8 mouse cellular contexts compared by ENCODE assay signal in the genomic region with DNA sequence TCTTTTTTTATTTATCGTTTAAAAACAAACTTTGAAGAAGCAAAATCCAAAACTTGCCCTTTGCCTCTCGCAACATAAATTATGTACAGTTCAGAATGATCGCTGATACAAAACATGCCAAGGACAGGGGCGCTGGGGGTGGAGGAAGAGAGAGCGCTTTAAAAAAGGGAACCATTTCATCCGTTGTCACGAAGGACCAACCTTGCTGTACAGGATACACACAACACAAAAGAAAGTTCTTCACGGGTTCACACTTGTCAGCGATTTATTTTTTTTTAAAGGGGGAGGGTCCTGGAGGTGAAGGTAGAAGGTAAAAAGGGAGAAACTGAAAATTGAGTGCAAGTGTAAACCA. TPM values are rescaled to one million over a fixed set of nuclear protein-coding genes. Genes with fewer than 3 reads are reported as not detected.
A peak's percentile ranks its signal among the peaks of the same experiment; 100 is the strongest.
DNase-seq lines count a peak whose midpoint lies in the region; ATAC-seq and TF ChIP-seq lines count a peak whose summit lies in the region.

No protein-coding gene starts in this region.

- TF ChIP-seq CTCF in liver, postnatal 0 days (IDR thresholded peaks at IDR 0.05; ENCODE audit: low read depth) = no peak

- peak; percentile 8; the same call in 1 of the 2 replicates for ATAC-seq in frontal cortex, adult (ENCODE audit: low TSS enrichment)
- ATAC-seq in CD4-positive, CD25-positive, alpha-beta regulatory T cell, adult 4 months = peak; percentile 57
- peak; percentile 24 for ATAC-seq in forebrain, embryonic 16.5 days
- ATAC-seq in liver, postnatal 0 days = peak; percentile 39

- H3K36me3 ChIP-seq in forebrain, embryonic 16.5 days (ENCODE audit: control insufficient read depth, insufficient read depth) = peaks cover 30% of the 10 kb centered on the region
- H3K36me3 ChIP-seq in liver, postnatal 0 days (replicated peaks; ENCODE audit: insufficient read depth, low read length) = peaks cover 43% of the 10 kb centered on the region

- no peaks in the 10 kb centered on the region for H3K9me3 ChIP-seq in forebrain, embryonic 16.5 days (ENCODE audit: control insufficient read depth, low read length)
- H3K9me3 ChIP-seq in liver, postnatal 0 days (ENCODE audit: low read length) = no peaks in the 10 kb centered on the region

- H3K9ac ChIP-seq in forebrain, embryonic 16.5 days (replicated peaks; ENCODE audit: low read depth, low read length) = peak overlapping the region; percentile 50
- peak overlapping the region; percentile 90 for H3K9ac ChIP-seq in liver, postnatal 0 days (replicated peaks)

- no peak for TF ChIP-seq EP300 in liver, postnatal 0 days (IDR thresholded peaks at IDR 0.05; ENCODE audit: low read depth)

- peak overlapping the region; percentile 65 for H3K4me3 ChIP-seq in forebrain, embryonic 16.5 days (replicated peaks; ENCODE audit: low read length)
- peak overlapping the region; percentile 93 for H3K4me3 ChIP-seq in liver, postnatal 0 days (ENCODE audit: low read depth, low read length)

- no peak for DNase-seq in frontal cortex, postnatal 10 days (ENCODE audit: low spot score in 2 of 2)
- no peak for DNase-seq in liver, postnatal 0 days
- no peak for DNase-seq in right cerebral cortex, adult 2 months (ENCODE audit: low spot score in 2 of 2)
- no peak for DNase-seq in embryo, embryonic 11 days
- no peak for DNase-seq in right cerebral cortex, postnatal 14 days

- peaks cover 17% of the 10 kb centered on the region for H3K4me1 ChIP-seq in forebrain, embryonic 16.5 days (replicated peaks; ENCODE audit: control insufficient read depth, insufficient read depth, low read length)
- peaks cover 42% of the 10 kb centered on the region for H3K4me1 ChIP-seq in liver, postnatal 0 days (ENCODE audit: insufficient read depth)

- WGBS in forebrain, embryonic 16.5 days = 18% methylated on average over 9 of the region's 9 CpGs
- WGBS in liver, postnatal 0 days (ENCODE audit: insufficient replicate concordance) = 7% methylated on average over 9 of the region's 9 CpGs

- peak overlapping the region; percentile 84 for H3K27ac ChIP-seq in forebrain, embryonic 16.5 days (ENCODE audit: low read length)
- peak overlapping the region; percentile 99 for H3K27ac ChIP-seq in liver, postnatal 0 days (ENCODE audit: low read depth)

- no peaks in the 10 kb centered on the region for H3K27me3 ChIP-seq in forebrain, embryonic 16.5 days (replicated peaks; ENCODE audit: control insufficient read depth, insufficient read depth, low read length)
- H3K27me3 ChIP-seq in liver, postnatal 0 days (ENCODE audit: insufficient read depth, low read length) = no peaks in the 10 kb centered on the region

- peak overlapping the region; percentile 57 for H3K4me2 ChIP-seq in forebrain, embryonic 16.5 days (ENCODE audit: low read length)
- H3K4me2 ChIP-seq in liver, postnatal 0 days (ENCODE audit: low read depth, low read length) = peak overlapping the region; percentile 82

RNA-seq across cellular contexts. Expression of gene Prkag1, which starts 0.3 kb away (rescaled TPM):
- polyA plus RNA-seq in CD4-positive, CD25-positive, alpha-beta regulatory T cell, adult 4 months (2017; shearing (Covaris generic)) = 100 to 1,000 TPM; 126 to 187 TPM
- polyA plus RNA-seq in forebrain, embryonic 16.5 days (2015; fragmentation: Nextera tagmentation; extraction: Ambion mirVana) = 79.5 and 89.2 TPM in 2 replicates
- polyA plus RNA-seq in liver, postnatal 0 days (2015; fragmentation: Nextera tagmentation; extraction: Ambion mirVana) = 42.0 and 47.4 TPM in 2 replicates

RNA-seq across cellular contexts. Expression of gene Ddn, which starts 22.4 kb away (rescaled TPM):
- not detected for polyA plus RNA-seq in CD4-positive, CD25-positive, alpha-beta regulatory T cell, adult 4 months (2017; shearing (Covaris generic))
- polyA plus RNA-seq in forebrain, embryonic 16.5 days (2015; fragmentation: Nextera tagmentation; extraction: Ambion mirVana) = 0.46 and 0.58 TPM in 2 replicates
- not detected in 2 replicates for polyA plus RNA-seq in liver, postnatal 0 days (2015; fragmentation: Nextera tagmentation; extraction: Ambion mirVana)

RNA-seq across cellular contexts. Expression of gene Kmt2d, which starts 39.3 kb away (rescaled TPM):
- polyA plus RNA-seq in CD4-positive, CD25-positive, alpha-beta regulatory T cell, adult 4 months (2017; shearing (Covaris generic)) = 10 to 100 TPM; 30.9 to 38.6 TPM
- polyA plus RNA-seq in forebrain, embryonic 16.5 days (2015; fragmentation: Nextera tagmentation; extraction: Ambion mirVana) = 11.0 and 12.8 TPM in 2 replicates
- 3.0 and 3.6 TPM in 2 replicates for polyA plus RNA-seq in liver, postnatal 0 days (2015; fragmentation: Nextera tagmentation; extraction: Ambion mirVana)

RNA-seq across cellular contexts. Expression of gene Wnt1, which starts 42.0 kb away (rescaled TPM):
- not detected for polyA plus RNA-seq in CD4-positive, CD25-positive, alpha-beta regulatory T cell, adult 4 months (2017; shearing (Covaris generic))
- 0.10 and 0.42 TPM in 2 replicates for polyA plus RNA-seq in forebrain, embryonic 16.5 days (2015; fragmentation: Nextera tagmentation; extraction: Ambion mirVana)
- not detected in 2 replicates for polyA plus RNA-seq in liver, postnatal 0 days (2015; fragmentation: Nextera tagmentation; extraction: Ambion mirVana)

RNA-seq across cellular contexts. Expression of gene Wnt10b, which starts 53.7 kb away (rescaled TPM):
- not detected for polyA plus RNA-seq in CD4-positive, CD25-positive, alpha-beta regulatory T cell, adult 4 months (2017; shearing (Covaris generic))
- polyA plus RNA-seq in forebrain, embryonic 16.5 days (2015; fragmentation: Nextera tagmentation; extraction: Ambion mirVana) = not detected in 2 replicates
- polyA plus RNA-seq in liver, postnatal 0 days (2015; fragmentation: Nextera tagmentation; extraction: Ambion mirVana) = 0.04 and 0.08 TPM in 2 replicates
